Mouse (Mus musculus) bone marrow, adult 2 months (tissue): ENCODE results near the gene Cyb561a3.

Source experiments
- CTCF ChIP-seq: fragments of 200-500 bp; IDR thresholded peaks from 2 replicates; pipeline ENCODE4 v1.5.1; 2011; ENCODE audit warnings: low read length, control low read depth; ENCODE audit not compliant: control insufficient read depth, insufficient read depth
- POLR2A ChIP-seq: fragments of 200-500 bp; IDR thresholded peaks from 2 replicates; pipeline ENCODE4 v1.6.1; 2011; ENCODE audit warnings: low read depth, mild to moderate bottlenecking, control low read depth, low read length, borderline replicate concordance; ENCODE audit not compliant: control insufficient read depth

GRCm38 (mm10) chr19:10576690-10577561, at the start of gene Cyb561a3, which contains the start of gene Tmem138:
- peak; percentile 33; the same call in 1 of the 2 replicates for TF ChIP-seq CTCF
- TF ChIP-seq POLR2A = peak; percentile 95
